Mouse (Mus musculus) embryonic facial prominence, embryonic 13.5 days (tissue): Measurements from ENCODE around the gene Gm5862. TPM values are rescaled to one million over a fixed set of nuclear protein-coding genes. Genes with fewer than 3 reads are reported as not detected.
"Not testable (repeated sequence)": the region's sequence is repeated elsewhere in the genome, so short reads cannot be mapped to it uniquely, and the experiment has no call there.

ENCODE experiments used
- ATAC-seq: fragments of 200-750 bp; cut with Nextera tagmentation; 2 replicates; pipeline ENCODE4 v1.8.0; 2017; ENCODE audit warnings: low read depth; ENCODE audit not compliant: insufficient number of reproducible peaks, insufficient read depth, low FRiP score, low TSS enrichment
- H3K27ac ChIP-seq: fragments of 300-500 bp; sonication (generic); 2 replicates; pipeline ENCODE4 v1.5.1; 2015; ENCODE audit warnings: moderate library complexity, mild to moderate bottlenecking, inconsistent platforms
- H3K27me3 ChIP-seq: fragments of 300-500 bp; sonication (generic); 2 replicates; pipeline ENCODE4 v1.6.1; 2015; ENCODE audit warnings: mild to moderate bottlenecking, inconsistent platforms
- H3K36me3 ChIP-seq: fragments of 300-500 bp; sonication (generic); 2 replicates; pipeline ENCODE4 v1.6.1; 2015; ENCODE audit warnings: mild to moderate bottlenecking, inconsistent platforms
- H3K4me1 ChIP-seq: fragments of 300-500 bp; sonication (generic); 2 replicates; pipeline ENCODE4 v1.6.1; 2015; ENCODE audit warnings: inconsistent platforms
- H3K4me2 ChIP-seq: fragments of 300-500 bp; sonication (generic); 2 replicates; pipeline ENCODE4 v1.6.1; 2015; ENCODE audit warnings: moderate library complexity, mild to moderate bottlenecking, inconsistent platforms
- H3K4me3 ChIP-seq: fragments of 300-500 bp; sonication (generic); 2 replicates; pipeline ENCODE4 v1.5.1; 2015; ENCODE audit warnings: mild to moderate bottlenecking, inconsistent platforms
- H3K9ac ChIP-seq: fragments of 300-500 bp; sonication (generic); 2 replicates; pipeline ENCODE4 v1.6.1; 2015; ENCODE audit warnings: mild to moderate bottlenecking, inconsistent platforms
- H3K9me3 ChIP-seq: fragments of 300-500 bp; sonication (generic); 2 replicates; pipeline ENCODE4 v1.6.1; 2016; ENCODE audit warnings: inconsistent platforms
- WGBS: fragments of 180-500 bp; shearing (Covaris S2); methylation state at CpG from one replicate; pipeline ENCODE4 v1.1.7; 2015; ENCODE audit warnings: mixed read lengths; 5-methylcytosine and 5-hydroxymethylcytosine counted together
- polyA plus RNA-seq: library from polyadenylated mRNA; unstranded; fragments of >200 nt; fragmentation: Nextera tagmentation; extraction: Ambion mirVana; gene quantifications from 2 replicates; pipeline ENCODE4 v1.2.1, GENCODE M21; 2015

Gm5862 gene
- polyA plus RNA-seq, result 0.18 TPM in 1 of 2 replicates, not detected in the other

GRCm38 (mm10) chr5:26022816-26023215 lies at the start of gene Gm5862:
Gene Gm5862, minus strand, starts transcription at chr5:26022916.
- not testable (repeated sequence) for H3K36me3 ChIP-seq, H3K9ac ChIP-seq, ATAC-seq, H3K4me3 ChIP-seq, H3K27me3 ChIP-seq, H3K9me3 ChIP-seq, H3K27ac ChIP-seq, H3K4me1 ChIP-seq, H3K4me2 ChIP-seq
- no CpG with 5 or more reads among the region's 3 CpGs for WGBS

GRCm38 (mm10) chr5:26070716-26071115 lies 48.0 kb upstream of the Gm5862 start:
- no peaks in the 10 kb centered on the region for H3K27me3 ChIP-seq
- WGBS, result 89% methylated on average over 24 of the region's 24 CpGs
- no peak overlapping the region for H3K4me2 ChIP-seq
- H3K27ac ChIP-seq, result no peak overlapping the region
- H3K36me3 ChIP-seq, result no peaks in the 10 kb centered on the region
- no peaks in the 10 kb centered on the region for H3K4me1 ChIP-seq
- H3K4me3 ChIP-seq, result no peak overlapping the region
- H3K9me3 ChIP-seq, result no peaks in the 10 kb centered on the region
- ATAC-seq, result no peak
- H3K9ac ChIP-seq, result no peak overlapping the region

DNA sequence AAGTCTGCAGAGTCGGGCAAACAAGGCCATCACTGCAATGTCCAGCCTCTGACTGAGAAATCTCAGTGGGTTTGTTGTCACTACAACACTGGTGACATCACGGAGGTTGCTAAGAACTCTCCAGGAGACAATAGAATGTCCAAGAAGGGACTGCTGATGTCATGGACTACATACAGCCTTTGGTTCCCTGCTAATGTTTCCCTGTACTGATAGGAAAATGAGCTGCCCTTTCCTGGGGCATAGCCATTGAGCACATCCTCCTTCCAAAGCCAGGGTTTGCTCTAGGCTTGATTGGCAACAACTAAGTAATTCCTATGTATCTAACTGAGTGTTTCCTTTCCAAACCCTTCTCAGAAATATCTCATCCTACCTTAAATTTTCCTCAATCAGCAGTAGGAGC lies 35.8 kb upstream of the Gm5862 start, which contains the start of gene Gm7347:
TSS of gene Gm7347 (minus strand) at position 101 of the 400 bp plus-strand sequence.
- not testable (repeated sequence) for ATAC-seq, H3K9ac ChIP-seq, H3K4me3 ChIP-seq, H3K27ac ChIP-seq, H3K4me1 ChIP-seq, H3K36me3 ChIP-seq, H3K27me3 ChIP-seq, H3K4me2 ChIP-seq, H3K9me3 ChIP-seq
- no CpG with 5 or more reads among the region's 2 CpGs for WGBS

DNA sequence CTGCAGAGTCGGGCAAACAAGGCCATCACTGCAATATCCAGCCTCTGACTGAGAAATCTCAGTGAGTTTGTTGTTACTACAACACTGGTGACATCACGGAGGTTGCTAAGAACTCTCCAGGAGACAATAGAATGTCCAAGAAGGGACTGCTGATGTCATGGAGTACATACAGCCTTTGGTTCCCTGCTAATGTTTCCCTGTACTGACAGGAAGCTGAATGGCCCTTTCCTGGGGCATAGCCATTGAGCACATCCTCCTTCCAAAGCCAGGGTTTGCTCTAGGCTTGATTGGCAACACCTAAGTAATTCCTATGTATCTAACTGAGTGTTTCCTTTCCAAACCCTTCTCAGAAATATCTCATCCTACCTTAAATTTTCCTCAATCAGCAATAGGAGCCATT lies 16.7 kb upstream of the Gm5862 start, which contains the start of gene Speer4a:
TSS of gene Speer4a (minus strand) at position 101 of the 400 bp plus-strand sequence.
- H3K9me3 ChIP-seq, H3K4me3 ChIP-seq, ATAC-seq, H3K27ac ChIP-seq, H3K9ac ChIP-seq, H3K27me3 ChIP-seq, H3K4me2 ChIP-seq, H3K36me3 ChIP-seq, H3K4me1 ChIP-seq: not testable (repeated sequence)
- WGBS, result 69% methylated on average over 2 of the region's 2 CpGs

- not testable (repeated sequence) for H3K4me1 ChIP-seq, ATAC-seq, H3K9me3 ChIP-seq, H3K27ac ChIP-seq, H3K9ac ChIP-seq, H3K36me3 ChIP-seq, H3K4me3 ChIP-seq, H3K4me2 ChIP-seq
- WGBS, result 72% methylated on average over 7 of the region's 7 CpGs
- H3K27me3 ChIP-seq, result peaks cover 13% of the 10 kb centered on the region
These were observed 15.0 kb downstream of the Gm5862 start for GRCm38 (mm10) chr5:26007697-26008096.

DNA sequence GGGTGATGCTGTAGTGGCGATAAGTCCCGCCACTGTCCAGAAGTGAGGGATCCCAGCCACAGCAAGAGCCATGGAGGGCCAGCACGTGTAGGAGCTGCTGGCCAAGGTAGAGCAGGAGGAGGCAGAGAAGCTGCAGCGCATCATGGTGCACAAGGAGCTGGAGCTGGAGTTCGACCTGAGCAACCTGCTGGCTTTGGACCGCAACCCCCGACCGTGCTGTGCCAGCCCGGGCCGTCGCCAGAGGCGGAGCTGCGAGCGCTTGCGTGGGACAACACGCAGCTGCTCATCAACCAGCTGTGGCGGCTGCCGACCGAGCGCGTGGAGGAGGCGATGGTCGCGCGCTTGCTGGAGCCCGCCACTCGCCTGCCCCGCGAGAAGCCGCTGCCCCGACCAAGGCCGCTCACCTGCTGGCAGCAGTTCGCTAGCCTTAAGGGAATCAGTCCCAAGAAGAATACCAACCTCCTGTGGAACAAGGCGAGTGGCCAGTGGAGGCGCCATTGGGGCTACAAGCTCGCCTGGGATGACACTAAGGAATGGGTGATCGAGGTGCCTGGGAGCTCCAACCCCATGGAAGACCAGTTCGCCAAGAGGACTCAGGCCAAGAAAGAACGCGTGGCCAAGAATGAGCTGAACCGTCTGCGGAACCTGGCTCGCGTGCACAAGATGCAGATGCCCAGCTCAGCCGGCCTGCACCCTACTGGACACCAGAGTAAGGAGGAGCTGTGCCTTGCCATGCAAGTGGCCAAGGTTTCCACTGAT lies 15.6 kb downstream of the Gm5862 start:
- H3K9ac ChIP-seq, result 0 out of 2 replicates have a peak overlapping the region, but pooled peaks have one; percentile 1
- peak overlapping the region; percentile 55 for H3K4me2 ChIP-seq
- H3K27ac ChIP-seq, H3K9me3 ChIP-seq, H3K36me3 ChIP-seq, H3K4me1 ChIP-seq: not testable (repeated sequence)
- peaks cover 13% of the 10 kb centered on the region for H3K27me3 ChIP-seq
- H3K4me3 ChIP-seq, result peak overlapping the region; percentile 28
- peak; percentile 82 for ATAC-seq
- 19% methylated on average over 45 of the region's 45 CpGs for WGBS

DNA sequence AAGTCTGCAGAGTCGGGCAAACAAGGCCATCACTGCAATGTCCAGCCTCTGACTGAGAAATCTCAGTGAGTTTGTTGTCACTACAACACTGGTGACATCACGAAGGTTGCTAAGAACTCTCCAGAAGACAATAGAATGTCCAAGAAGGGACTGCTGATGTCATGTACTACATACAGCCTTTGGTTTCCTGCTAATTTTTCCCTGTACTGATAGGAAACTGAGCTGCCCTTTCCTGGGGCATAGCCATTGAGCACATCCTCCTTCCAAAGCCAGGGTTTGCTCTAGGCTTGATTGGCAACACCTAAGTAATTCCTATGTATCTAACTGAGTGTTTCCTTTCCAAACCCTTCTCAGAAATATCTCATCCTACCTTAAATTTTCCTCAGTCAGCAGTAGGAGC lies 18.0 kb downstream of the Gm5862 start, which contains the start of gene Gm1979:
TSS of gene Gm1979 (minus strand) at position 101 of the 400 bp plus-strand sequence.
- WGBS, result 93% methylated on average over 1 of the region's 2 CpGs
- not testable (repeated sequence) for H3K4me3 ChIP-seq, H3K9me3 ChIP-seq, H3K4me1 ChIP-seq, H3K9ac ChIP-seq, H3K36me3 ChIP-seq, H3K4me2 ChIP-seq, H3K27ac ChIP-seq, ATAC-seq
- H3K27me3 ChIP-seq, result peaks cover 13% of the 10 kb centered on the region

DNA sequence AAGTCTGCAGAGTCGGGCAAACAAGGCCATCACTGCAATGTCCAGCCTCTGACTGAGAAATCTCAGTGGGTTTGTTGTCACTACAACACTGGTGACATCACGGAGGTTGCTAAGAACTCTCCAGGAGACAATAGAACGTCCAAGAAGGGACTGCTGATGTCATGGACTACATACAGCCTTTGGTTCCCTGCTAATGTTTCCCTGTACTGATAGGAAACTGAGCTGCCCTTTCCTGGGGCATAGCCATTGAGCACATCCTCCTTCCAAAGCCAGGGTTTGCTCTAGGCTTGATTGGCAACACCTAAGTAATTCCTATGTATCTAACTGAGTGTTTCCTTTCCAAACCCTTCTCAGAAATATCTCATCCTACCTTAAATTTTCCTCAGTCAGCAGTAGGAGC lies 34.2 kb downstream of the Gm5862 start, which contains the start of gene Gm21698:
TSS of gene Gm21698 (minus strand) at position 101 of the 400 bp plus-strand sequence.
- H3K4me2 ChIP-seq, ATAC-seq, H3K9ac ChIP-seq, H3K36me3 ChIP-seq, H3K27ac ChIP-seq, H3K4me3 ChIP-seq, H3K4me1 ChIP-seq, H3K27me3 ChIP-seq, H3K9me3 ChIP-seq: not testable (repeated sequence)
- no CpG with 5 or more reads among the region's 3 CpGs for WGBS

DNA sequence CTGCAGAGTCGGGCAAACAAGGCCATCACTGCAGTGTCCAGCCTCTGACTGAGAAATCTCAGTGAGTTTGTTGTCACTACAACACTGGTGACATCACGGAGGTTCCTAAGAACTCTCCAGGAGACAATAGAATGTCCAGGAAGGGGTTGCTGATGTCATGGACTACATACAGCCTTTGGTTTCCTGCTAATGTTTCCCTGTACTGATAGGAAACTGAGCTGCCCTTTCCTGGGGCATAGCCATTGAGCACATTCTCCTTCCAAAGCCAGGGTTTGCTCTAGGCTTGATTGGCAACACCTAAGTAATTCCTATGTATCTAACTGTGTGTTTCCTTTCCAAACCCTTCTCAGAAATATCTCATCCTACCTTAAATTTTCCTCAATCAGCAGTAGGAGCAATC lies 50.2 kb downstream of the Gm5862 start, which contains the start of gene Gm21680:
TSS of gene Gm21680 (minus strand) at position 101 of the 400 bp plus-strand sequence.
- no CpG with 5 or more reads among the region's 2 CpGs for WGBS

More for the DNA sequence above, 50.2 kb downstream of the Gm5862 start, which contains the start of gene Gm21680:
- not testable (repeated sequence) for H3K9me3 ChIP-seq, ATAC-seq, H3K36me3 ChIP-seq, H3K4me2 ChIP-seq, H3K9ac ChIP-seq, H3K4me3 ChIP-seq, H3K27me3 ChIP-seq, H3K27ac ChIP-seq, H3K4me1 ChIP-seq

Other genes with a start within 250 kb of the Gm5862 start
- gene Gm21663, start 80.5 kb downstream of the Gm5862 start, polyA plus RNA-seq, result 0.08 and 0.17 TPM in 2 replicates
- gene Gm21671, start 68.5 kb downstream of the Gm5862 start, polyA plus RNA-seq, result 0.29 TPM in 1 of 2 replicates, not detected in the other
- 0.07 and 0.29 TPM in 2 replicates for gene Gm21680, start 50.3 kb downstream of the Gm5862 start, polyA plus RNA-seq
- 0.17 and 0.20 TPM in 2 replicates for gene Gm21698, start 34.3 kb downstream of the Gm5862 start, polyA plus RNA-seq
- gene Gm1979, start 18.1 kb downstream of the Gm5862 start, polyA plus RNA-seq, result 0.15 and 0.21 TPM in 2 replicates
- gene Speer4a, start 16.6 kb upstream of the Gm5862 start, polyA plus RNA-seq, result 0.14 and 0.23 TPM in 2 replicates
- 0.22 TPM in 1 of 2 replicates, not detected in the other for gene Gm7347, start 35.7 kb upstream of the Gm5862 start, polyA plus RNA-seq
- not detected in 2 replicates for gene Gm10471, start 66.4 kb upstream of the Gm5862 start, polyA plus RNA-seq
- 0.32 TPM in 1 of 2 replicates, not detected in the other for gene 5031410I06Rik, start 82.4 kb upstream of the Gm5862 start, polyA plus RNA-seq
- 0.07 and 0.22 TPM in 2 replicates for gene Gm10220, start 98.5 kb upstream of the Gm5862 start, polyA plus RNA-seq
- not detected in 2 replicates for gene Gm7361, start 234.8 kb upstream of the Gm5862 start, polyA plus RNA-seq